Mouse (Mus musculus): Measurements from ENCODE around the gene Tspan15. TPM values are rescaled to one million over a fixed set of nuclear protein-coding genes. Genes with fewer than 3 reads are reported as not detected.

Gene Tspan15
- polyA plus RNA-seq, 1 experiment from 2014 or later = 18.5 TPM

GRCm38 (mm10) chr10:62174533-62175313 lies 56.3 kb downstream of the Tspan15 start:
- DNase-seq (ENCODE audit: low spot score) = peak; percentile 30

GRCm38 (mm10) chr10:62173941-62174448 lies 57.1 kb downstream of the Tspan15 start:
- 33% methylated on average over 9 of the region's 9 CpGs for WGBS
- H3K9me3 ChIP-seq (replicated peaks) = no peaks in the 10 kb centered on the region
- H3K27me3 ChIP-seq (ENCODE audit: low read depth, poor library complexity, severe bottlenecking) = peaks cover 26% of the 10 kb centered on the region
- H3K4me1 ChIP-seq = peaks cover 21% of the 10 kb centered on the region
- H3K27ac ChIP-seq = no peak overlapping the region
- no peaks in the 10 kb centered on the region for H3K36me3 ChIP-seq
- no peak overlapping the region for H3K4me3 ChIP-seq
- peak; percentile 29 for DNase-seq (ENCODE audit: low spot score)

More at GRCm38 (mm10) chr10:62174533-62175313, 56.3 kb downstream of the Tspan15 start:
- Histone ChIP-seq H3K4me1 (peaks cover 21% of the 10 kb centered on the region), H3K9me3 (replicated peaks) (no peaks in the 10 kb centered on the region), H3K4me3 (no peak overlapping the region), H3K36me3 (no peaks in the 10 kb centered on the region), H3K27ac (no peak overlapping the region), H3K27me3 (ENCODE audit: low read depth, poor library complexity, severe bottlenecking) (peaks cover 26% of the 10 kb centered on the region)
- 54% methylated on average over 15 of the region's 15 CpGs for WGBS

- H3K4me3 ChIP-seq = no peak overlapping the region
- peaks cover 23% of the 10 kb centered on the region for H3K27me3 ChIP-seq (ENCODE audit: low read depth, poor library complexity, severe bottlenecking)
- H3K36me3 ChIP-seq = no peaks in the 10 kb centered on the region
- peaks cover 21% of the 10 kb centered on the region for H3K4me1 ChIP-seq
- DNase-seq (ENCODE audit: low spot score) = peak; percentile 36
- 5% methylated on average over 9 of the region's 9 CpGs for WGBS
- no peaks in the 10 kb centered on the region for H3K9me3 ChIP-seq (replicated peaks)
- 0 out of 2 replicates have a peak overlapping the region, but pooled peaks have one; percentile 0 for H3K27ac ChIP-seq
Observed at GRCm38 (mm10) chr10:62172841-62173553, 58.1 kb downstream of the Tspan15 start.

- DNase-seq (ENCODE audit: low spot score) = no peak
- no peak overlapping the region for H3K4me3 ChIP-seq
- H3K4me1 ChIP-seq = peaks cover 10% of the 10 kb centered on the region; the same call in 1 of the 2 replicates
- H3K36me3 ChIP-seq = no peaks in the 10 kb centered on the region
- H3K27ac ChIP-seq = no peak overlapping the region
- H3K9me3 ChIP-seq (replicated peaks) = no peaks in the 10 kb centered on the region
- 0 out of 2 replicates have a peak, but pooled peaks cover 6% of the 10 kb centered on the region for H3K27me3 ChIP-seq (ENCODE audit: low read depth, poor library complexity, severe bottlenecking)
- 68% methylated on average over 10 of the region's 10 CpGs for WGBS
Observed at GRCm38 (mm10) chr10:62162410-62162809, 68.6 kb downstream of the Tspan15 start.

GRCm38 (mm10) chr10:62149929-62150328 lies 81.1 kb downstream of the Tspan15 start:
- Histone ChIP-seq H3K4me1 (no peaks in the 10 kb centered on the region), H3K27me3 (ENCODE audit: low read depth, poor library complexity, severe bottlenecking) (peaks cover 37% of the 10 kb centered on the region), H3K4me3 (no peak overlapping the region), H3K36me3 (no peaks in the 10 kb centered on the region), H3K9me3 (replicated peaks) (no peaks in the 10 kb centered on the region), H3K27ac (no peak overlapping the region)
- 78% methylated on average over 7 of the region's 7 CpGs for WGBS
- DNase-seq (ENCODE audit: low spot score) = no peak

GRCm38 (mm10) chr10:62147466-62148248 lies 83.4 kb downstream of the Tspan15 start:
- Histone ChIP-seq H3K9me3 (replicated peaks) (no peaks in the 10 kb centered on the region), H3K27ac (no peak overlapping the region), H3K36me3 (no peaks in the 10 kb centered on the region), H3K4me1 (no peaks in the 10 kb centered on the region), H3K27me3 (ENCODE audit: low read depth, poor library complexity, severe bottlenecking) (peaks cover 49% of the 10 kb centered on the region), H3K4me3 (no peak overlapping the region)
- 66% methylated on average over 12 of the region's 12 CpGs for WGBS
- no peak for DNase-seq (ENCODE audit: low spot score)

- DNase-seq (ENCODE audit: low spot score) = no peak
- 78% methylated on average over 5 of the region's 5 CpGs for WGBS
- no peaks in the 10 kb centered on the region for H3K36me3 ChIP-seq
- no peak overlapping the region for H3K27ac ChIP-seq
- no peaks in the 10 kb centered on the region for H3K9me3 ChIP-seq (replicated peaks)
- no peaks in the 10 kb centered on the region for H3K4me1 ChIP-seq
- no peak overlapping the region for H3K4me3 ChIP-seq
- peaks cover 54% of the 10 kb centered on the region for H3K27me3 ChIP-seq (ENCODE audit: low read depth, poor library complexity, severe bottlenecking)
Observed at GRCm38 (mm10) chr10:62145957-62146356, 85.1 kb downstream of the Tspan15 start.

GRCm38 (mm10) chr10:62143820-62144219 lies 87.2 kb downstream of the Tspan15 start, which contains the start of gene Fam241b:
TSS of gene Fam241b (minus strand) at chr10:62143920.
- H3K36me3 ChIP-seq = no peaks in the 10 kb centered on the region
- H3K4me1 ChIP-seq = no peaks in the 10 kb centered on the region
- no peak within 1 kb of the TSS for H3K27ac ChIP-seq
- no peak within 1 kb of the TSS for H3K4me3 ChIP-seq
- 62% methylated on average over 8 of the region's 8 CpGs for WGBS
- no peak for DNase-seq (ENCODE audit: low spot score)
- H3K27me3 ChIP-seq (ENCODE audit: low read depth, poor library complexity, severe bottlenecking) = peaks cover 55% of the 10 kb centered on the region
- no peaks in the 10 kb centered on the region for H3K9me3 ChIP-seq (replicated peaks)

- 26% methylated on average over 3 of the region's 3 CpGs for WGBS
- H3K36me3 ChIP-seq = no peaks in the 10 kb centered on the region
- H3K9me3 ChIP-seq (replicated peaks) = no peaks in the 10 kb centered on the region
- peak; percentile 61 for DNase-seq (ENCODE audit: low spot score)
- peaks cover 77% of the 10 kb centered on the region for H3K27me3 ChIP-seq (ENCODE audit: low read depth, poor library complexity, severe bottlenecking)
- H3K4me3 ChIP-seq = no peak overlapping the region
- no peak overlapping the region for H3K27ac ChIP-seq
- peaks cover 8% of the 10 kb centered on the region for H3K4me1 ChIP-seq
Observed at GRCm38 (mm10) chr10:62138040-62138439, 93.0 kb downstream of the Tspan15 start.

GRCm38 (mm10) chr10:62137150-62137549 lies 93.9 kb downstream of the Tspan15 start:
- 6% methylated on average over 4 of the region's 4 CpGs for WGBS
- Histone ChIP-seq H3K4me1 (peaks cover 14% of the 10 kb centered on the region), H3K4me3 (no peak overlapping the region), H3K36me3 (no peaks in the 10 kb centered on the region), H3K27me3 (ENCODE audit: low read depth, poor library complexity, severe bottlenecking) (peaks cover 82% of the 10 kb centered on the region), H3K9me3 (replicated peaks) (no peaks in the 10 kb centered on the region), H3K27ac (no peak overlapping the region)
- no peak for DNase-seq (ENCODE audit: low spot score)

- Histone ChIP-seq H3K36me3 (no peaks in the 10 kb centered on the region), H3K4me1 (peaks cover 20% of the 10 kb centered on the region), H3K9me3 (replicated peaks) (no peaks in the 10 kb centered on the region), H3K4me3 (no peak overlapping the region), H3K27ac (no peak overlapping the region), H3K27me3 (ENCODE audit: low read depth, poor library complexity, severe bottlenecking) (peaks cover 93% of the 10 kb centered on the region)
- no peak for DNase-seq (ENCODE audit: low spot score)
- 5% methylated on average over 8 of the region's 8 CpGs for WGBS
Observed at GRCm38 (mm10) chr10:62135696-62136470, 95.2 kb downstream of the Tspan15 start.
